Mouse (Mus musculus) intestine, embryonic 14.5 days (tissue): Measurements from ENCODE around the gene Shroom4. TPM values are rescaled to one million over a fixed set of nuclear protein-coding genes. Genes with fewer than 3 reads are reported as not detected.

Experiments used
- ATAC-seq: fragments of 200-750 bp; cut with Nextera tagmentation; replicated peaks from 2 replicates; pipeline ENCODE4 v1.8.0; 2017; ENCODE audit warnings: low read depth, moderate number of reproducible peaks, moderate TSS enrichment, moderate library complexity; ENCODE audit not compliant: low FRiP score, low TSS enrichment
- DNase-seq: peaks from one replicate; pipeline ENCODE4 v3.0.0-alpha.2; 2018; ENCODE audit warnings: low spot score
- H3K27ac ChIP-seq: fragments of 300-500 bp; sonication (generic); 2 replicates; pipeline ENCODE4 v1.5.1; 2014; ENCODE audit warnings: low read depth, mild to moderate bottlenecking, control low read depth
- H3K27me3 ChIP-seq: fragments of 300-500 bp; sonication (generic); replicated peaks from 2 replicates; pipeline ENCODE4 v1.6.1; 2014; ENCODE audit warnings: low read length, control low read depth; ENCODE audit not compliant: control insufficient read depth, insufficient read depth
- H3K36me3 ChIP-seq: fragments of 300-500 bp; sonication (generic); 2 replicates; pipeline ENCODE4 v1.6.1; 2014; ENCODE audit warnings: low read length, control low read depth; ENCODE audit not compliant: control insufficient read depth, insufficient read depth
- H3K4me1 ChIP-seq: fragments of 300-500 bp; sonication (generic); replicated peaks from 2 replicates; pipeline ENCODE4 v1.6.1; 2014; ENCODE audit warnings: low read length, control low read depth, mixed read lengths; ENCODE audit not compliant: control insufficient read depth, insufficient read depth
- H3K4me2 ChIP-seq: fragments of 300-500 bp; sonication (generic); 2 replicates; pipeline ENCODE4 v1.6.1; 2014; ENCODE audit warnings: low read length
- H3K4me3 ChIP-seq: fragments of 300-500 bp; sonication (generic); 2 replicates; pipeline ENCODE4 v1.5.1; 2014; ENCODE audit warnings: low read depth, low read length, control low read depth, mixed read lengths
- H3K9ac ChIP-seq: fragments of 300-500 bp; sonication (generic); 2 replicates; pipeline ENCODE4 v1.6.1; 2014; ENCODE audit warnings: mild to moderate bottlenecking, low read length
- H3K9me3 ChIP-seq: fragments of 300-500 bp; sonication (generic); 2 replicates; pipeline ENCODE4 v1.6.1; 2016; ENCODE audit warnings: low read length, control low read depth; ENCODE audit not compliant: control insufficient read depth
- WGBS: fragments of 180-500 bp; shearing (Covaris S2); extraction: QIAGEN DNeasy Blood & Tissue Kit; methylation state at CpG from one replicate; pipeline ENCODE4 v1.1.7; 2014; 5-methylcytosine and 5-hydroxymethylcytosine counted together
- polyA plus RNA-seq: library from polyadenylated mRNA; unstranded; fragments of >200 nt; fragmentation: Nextera tagmentation; extraction: Ambion mirVana; gene quantifications from 2 replicates; pipeline ENCODE4 v1.2.1, GENCODE M21; 2014

Gene Shroom4
- polyA plus RNA-seq, 1 experiment from 2014 or later, result 5.7 TPM

GRCm38 (mm10) chrX:6402921-6403320 lies 3.3 kb downstream of the Shroom4 start:
- Histone ChIP-seq H3K9ac (no peak overlapping the region), H3K4me1 (0 out of 2 replicates have a peak, but pooled peaks cover 6% of the 10 kb centered on the region), H3K36me3 (no peaks in the 10 kb centered on the region), H3K4me3 (no peak overlapping the region), H3K4me2 (no peak overlapping the region), H3K27ac (no peak overlapping the region), H3K27me3 (no peaks in the 10 kb centered on the region), H3K9me3 (no peaks in the 10 kb centered on the region)
- DNase-seq (no peak), ATAC-seq (no peak)
- WGBS, result 83% methylated on average over 4 of the region's 4 CpGs

- no peak overlapping the region for H3K9ac ChIP-seq
- DNase-seq, result no peak
Observed at GRCm38 (mm10) chrX:6409114-6409513, 9.5 kb downstream of the Shroom4 start.

GRCm38 (mm10) chrX:6415412-6415811 lies 15.8 kb downstream of the Shroom4 start:
- Histone ChIP-seq H3K36me3 (no peaks in the 10 kb centered on the region), H3K9me3 (no peaks in the 10 kb centered on the region), H3K4me3 (no peak overlapping the region), H3K27ac (no peak overlapping the region), H3K9ac (no peak overlapping the region), H3K27me3 (no peaks in the 10 kb centered on the region), H3K4me2 (no peak overlapping the region), H3K4me1 (no peaks in the 10 kb centered on the region)
- DNase-seq, result no peak
- 72% methylated on average over 12 of the region's 12 CpGs for WGBS
- no peak for ATAC-seq

More at GRCm38 (mm10) chrX:6409114-6409513, 9.5 kb downstream of the Shroom4 start:
- H3K27ac ChIP-seq, result no peak overlapping the region
- 34% methylated on average over 6 of the region's 6 CpGs for WGBS
- no peaks in the 10 kb centered on the region for H3K36me3 ChIP-seq
- H3K4me1 ChIP-seq, result no peaks in the 10 kb centered on the region
- no peak overlapping the region for H3K4me2 ChIP-seq
- H3K4me3 ChIP-seq, result no peak overlapping the region
- ATAC-seq, result no peak
- H3K27me3 ChIP-seq, result no peaks in the 10 kb centered on the region
- no peaks in the 10 kb centered on the region for H3K9me3 ChIP-seq

- no peak for ATAC-seq
- WGBS, result 71% methylated on average over 5 of the region's 5 CpGs
- Histone ChIP-seq H3K9ac (no peak overlapping the region), H3K27me3 (no peaks in the 10 kb centered on the region), H3K27ac (no peak overlapping the region), H3K36me3 (no peaks in the 10 kb centered on the region), H3K4me1 (no peaks in the 10 kb centered on the region), H3K4me3 (no peak overlapping the region), H3K4me2 (no peak overlapping the region), H3K9me3 (no peaks in the 10 kb centered on the region)
- DNase-seq, result no peak
Observed at GRCm38 (mm10) chrX:6415936-6416335, 16.3 kb downstream of the Shroom4 start.

- H3K27ac ChIP-seq, result no peak overlapping the region
Observed at GRCm38 (mm10) chrX:6418140-6418539, 18.5 kb downstream of the Shroom4 start.

GRCm38 (mm10) chrX:6435260-6435659 lies 35.6 kb downstream of the Shroom4 start:
- 82% methylated on average over 2 of the region's 2 CpGs for WGBS
- DNase-seq, result no peak
- H3K36me3 ChIP-seq, result no peaks in the 10 kb centered on the region
- no peak overlapping the region for H3K4me3 ChIP-seq
- no peak overlapping the region for H3K27ac ChIP-seq
- H3K27me3 ChIP-seq, result no peaks in the 10 kb centered on the region
- H3K4me2 ChIP-seq, result no peak overlapping the region
- H3K4me1 ChIP-seq, result no peaks in the 10 kb centered on the region
- H3K9me3 ChIP-seq, result no peaks in the 10 kb centered on the region
- no peak for ATAC-seq
- no peak overlapping the region for H3K9ac ChIP-seq

More at GRCm38 (mm10) chrX:6418140-6418539, 18.5 kb downstream of the Shroom4 start:
- DNase-seq (no peak), ATAC-seq (no peak)
- no peaks in the 10 kb centered on the region for H3K27me3 ChIP-seq
- no peak overlapping the region for H3K4me3 ChIP-seq
- no peak overlapping the region for H3K9ac ChIP-seq
- no peak overlapping the region for H3K4me2 ChIP-seq
- 45% methylated on average over 4 of the region's 4 CpGs for WGBS
- H3K4me1 ChIP-seq, result no peaks in the 10 kb centered on the region
- H3K36me3 ChIP-seq, result no peaks in the 10 kb centered on the region
- no peaks in the 10 kb centered on the region for H3K9me3 ChIP-seq

GRCm38 (mm10) chrX:6446422-6446821 lies 46.8 kb downstream of the Shroom4 start:
- ATAC-seq (no peak), DNase-seq (peak; percentile 52)
- Histone ChIP-seq H3K27ac (no peak overlapping the region), H3K36me3 (no peaks in the 10 kb centered on the region), H3K4me1 (no peaks in the 10 kb centered on the region), H3K27me3 (no peaks in the 10 kb centered on the region), H3K4me2 (no peak overlapping the region), H3K4me3 (no peak overlapping the region), H3K9me3 (no peaks in the 10 kb centered on the region), H3K9ac (no peak overlapping the region)
- 24% methylated on average over 1 of the region's 1 CpGs for WGBS

GRCm38 (mm10) chrX:6448001-6448400 lies 48.3 kb downstream of the Shroom4 start:
- no peak for ATAC-seq
- H3K4me2 ChIP-seq, result no peak overlapping the region
- no peak overlapping the region for H3K9ac ChIP-seq
- no peaks in the 10 kb centered on the region for H3K4me1 ChIP-seq
- WGBS, result 65% methylated on average over 4 of the region's 4 CpGs
- no peaks in the 10 kb centered on the region for H3K9me3 ChIP-seq
- H3K36me3 ChIP-seq, result no peaks in the 10 kb centered on the region
- H3K27me3 ChIP-seq, result no peaks in the 10 kb centered on the region
- no peak overlapping the region for H3K4me3 ChIP-seq
- no peak for DNase-seq
- no peak overlapping the region for H3K27ac ChIP-seq

GRCm38 (mm10) chrX:6453220-6453619 lies 53.6 kb downstream of the Shroom4 start:
- no peaks in the 10 kb centered on the region for H3K27me3 ChIP-seq
- ATAC-seq (no peak), DNase-seq (no peak)
- no peaks in the 10 kb centered on the region for H3K4me1 ChIP-seq
- H3K9me3 ChIP-seq, result no peaks in the 10 kb centered on the region
- no peak overlapping the region for H3K9ac ChIP-seq
- H3K27ac ChIP-seq, result no peak overlapping the region
- no peak overlapping the region for H3K4me2 ChIP-seq
- no peaks in the 10 kb centered on the region for H3K36me3 ChIP-seq
- no peak overlapping the region for H3K4me3 ChIP-seq
- WGBS, result 91% methylated on average over 4 of the region's 4 CpGs
